Mouse (Mus musculus): Measurements from ENCODE around the gene Slc46a1. TPM values are rescaled to one million over a fixed set of nuclear protein-coding genes. Genes with fewer than 3 reads are reported as not detected.
A peak's percentile ranks its signal among the peaks of the same experiment; 100 is the strongest.

The Slc46a1 gene
- polyA plus RNA-seq, 1 experiment from 2014 or later, result 8.7 TPM

- H3K9ac ChIP-seq (ENCODE audit: low read depth, low read length), result no peak overlapping the region
- no peaks in the 10 kb centered on the region for H3K27me3 ChIP-seq (ENCODE audit: control insufficient read depth, insufficient read depth, low read depth, low read length)
- H3K4me1 ChIP-seq (ENCODE audit: control insufficient read depth, low read depth, low read length), result peaks cover 24% of the 10 kb centered on the region
- H3K9me3 ChIP-seq (replicated peaks; ENCODE audit: control insufficient read depth, low read length), result peaks cover 4% of the 10 kb centered on the region; the same call in 1 of the 2 replicates
- H3K4me3 ChIP-seq (ENCODE audit: low read depth, low read length), result peak overlapping the region; percentile 69
- no peaks in the 10 kb centered on the region for H3K36me3 ChIP-seq (ENCODE audit: control insufficient read depth, insufficient read depth)
- peak overlapping the region; percentile 80 for H3K4me2 ChIP-seq (ENCODE audit: low read depth, low read length)
- 47% methylated on average over 9 of the region's 9 CpGs for WGBS (ENCODE audit: insufficient replicate concordance)
- no peak for ATAC-seq (ENCODE audit: low read depth)
- no peak overlapping the region for H3K27ac ChIP-seq (ENCODE audit: low read length)
Observed at GRCm38 (mm10) chr11:78465116-78465515, 381 bp upstream of the Slc46a1 start.

- 61% methylated on average over 23 of the region's 23 CpGs for WGBS (ENCODE audit: insufficient replicate concordance)
- Histone ChIP-seq H3K27ac (ENCODE audit: low read length) (no peak overlapping the region), H3K4me3 (ENCODE audit: low read depth, low read length) (peak overlapping the region; percentile 69), H3K27me3 (ENCODE audit: control insufficient read depth, insufficient read depth, low read depth, low read length) (no peaks in the 10 kb centered on the region), H3K9me3 (replicated peaks; ENCODE audit: control insufficient read depth, low read length) (peaks cover 4% of the 10 kb centered on the region; the same call in 1 of the 2 replicates), H3K4me1 (ENCODE audit: control insufficient read depth, low read depth, low read length) (peaks cover 24% of the 10 kb centered on the region), H3K36me3 (ENCODE audit: control insufficient read depth, insufficient read depth) (no peaks in the 10 kb centered on the region), H3K4me2 (ENCODE audit: low read depth, low read length) (peak overlapping the region; percentile 80), H3K9ac (ENCODE audit: low read depth, low read length) (peak overlapping the region; percentile 31; the same call in 1 of the 2 replicates)
- ATAC-seq (ENCODE audit: low read depth), result no peak
Observed at GRCm38 (mm10) chr11:78466242-78466912, 880 bp downstream of the Slc46a1 start.

GRCm38 (mm10) chr11:78467515-78467914 lies 2.0 kb downstream of the Slc46a1 start:
- Histone ChIP-seq H3K4me3 (ENCODE audit: low read depth, low read length) (no peak overlapping the region), H3K36me3 (ENCODE audit: control insufficient read depth, insufficient read depth) (no peaks in the 10 kb centered on the region), H3K27me3 (ENCODE audit: control insufficient read depth, insufficient read depth, low read depth, low read length) (no peaks in the 10 kb centered on the region), H3K9ac (ENCODE audit: low read depth, low read length) (no peak overlapping the region), H3K4me1 (ENCODE audit: control insufficient read depth, low read depth, low read length) (peaks cover 24% of the 10 kb centered on the region), H3K9me3 (replicated peaks; ENCODE audit: control insufficient read depth, low read length) (no peaks in the 10 kb centered on the region), H3K27ac (ENCODE audit: low read length) (no peak overlapping the region), H3K4me2 (ENCODE audit: low read depth, low read length) (no peak overlapping the region)
- no peak for ATAC-seq (ENCODE audit: low read depth)
- 62% methylated on average over 7 of the region's 7 CpGs for WGBS (ENCODE audit: insufficient replicate concordance)

GRCm38 (mm10) chr11:78467932-78468331 lies 2.4 kb downstream of the Slc46a1 start:
- Histone ChIP-seq H3K4me3 (ENCODE audit: low read depth, low read length) (no peak overlapping the region), H3K27me3 (ENCODE audit: control insufficient read depth, insufficient read depth, low read depth, low read length) (no peaks in the 10 kb centered on the region), H3K36me3 (ENCODE audit: control insufficient read depth, insufficient read depth) (no peaks in the 10 kb centered on the region), H3K27ac (ENCODE audit: low read length) (no peak overlapping the region), H3K9ac (ENCODE audit: low read depth, low read length) (no peak overlapping the region), H3K4me1 (ENCODE audit: control insufficient read depth, low read depth, low read length) (peaks cover 24% of the 10 kb centered on the region), H3K9me3 (replicated peaks; ENCODE audit: control insufficient read depth, low read length) (no peaks in the 10 kb centered on the region), H3K4me2 (ENCODE audit: low read depth, low read length) (no peak overlapping the region)
- WGBS (ENCODE audit: insufficient replicate concordance), result 38% methylated on average over 3 of the region's 3 CpGs
- ATAC-seq (ENCODE audit: low read depth), result no peak

GRCm38 (mm10) chr11:78471326-78472103 lies 6.0 kb downstream of the Slc46a1 start:
- no peak for ATAC-seq (ENCODE audit: low read depth)
- 65% methylated on average over 10 of the region's 10 CpGs for WGBS (ENCODE audit: insufficient replicate concordance)
- H3K4me3 ChIP-seq (ENCODE audit: low read depth, low read length), result no peak overlapping the region
- H3K9ac ChIP-seq (ENCODE audit: low read depth, low read length), result no peak overlapping the region
- H3K4me2 ChIP-seq (ENCODE audit: low read depth, low read length), result no peak overlapping the region
- H3K27ac ChIP-seq (ENCODE audit: low read length), result no peak overlapping the region
- H3K36me3 ChIP-seq (ENCODE audit: control insufficient read depth, insufficient read depth), result no peaks in the 10 kb centered on the region
- no peaks in the 10 kb centered on the region for H3K9me3 ChIP-seq (replicated peaks; ENCODE audit: control insufficient read depth, low read length)
- no peaks in the 10 kb centered on the region for H3K27me3 ChIP-seq (ENCODE audit: control insufficient read depth, insufficient read depth, low read depth, low read length)
- peaks cover under 1% of the 10 kb centered on the region; the same call in 1 of the 2 replicates for H3K4me1 ChIP-seq (ENCODE audit: control insufficient read depth, low read depth, low read length)

- 25% methylated on average over 3 of the region's 3 CpGs for WGBS (ENCODE audit: insufficient replicate concordance)
- Histone ChIP-seq H3K4me2 (ENCODE audit: low read depth, low read length) (no peak overlapping the region), H3K9ac (ENCODE audit: low read depth, low read length) (no peak overlapping the region), H3K4me3 (ENCODE audit: low read depth, low read length) (no peak overlapping the region), H3K9me3 (replicated peaks; ENCODE audit: control insufficient read depth, low read length) (no peaks in the 10 kb centered on the region), H3K36me3 (ENCODE audit: control insufficient read depth, insufficient read depth) (no peaks in the 10 kb centered on the region), H3K4me1 (ENCODE audit: control insufficient read depth, low read depth, low read length) (no peaks in the 10 kb centered on the region), H3K27ac (ENCODE audit: low read length) (no peak overlapping the region), H3K27me3 (ENCODE audit: control insufficient read depth, insufficient read depth, low read depth, low read length) (no peaks in the 10 kb centered on the region)
- no peak for ATAC-seq (ENCODE audit: low read depth)
Observed at GRCm38 (mm10) chr11:78475289-78475688, 9.8 kb downstream of the Slc46a1 start.

- Histone ChIP-seq H3K27me3 (ENCODE audit: control insufficient read depth, insufficient read depth, low read depth, low read length) (peaks cover 21% of the 10 kb centered on the region), H3K36me3 (ENCODE audit: control insufficient read depth, insufficient read depth) (no peaks in the 10 kb centered on the region), H3K4me2 (ENCODE audit: low read depth, low read length) (no peak overlapping the region), H3K9ac (ENCODE audit: low read depth, low read length) (no peak overlapping the region), H3K9me3 (replicated peaks; ENCODE audit: control insufficient read depth, low read length) (no peaks in the 10 kb centered on the region), H3K27ac (ENCODE audit: low read length) (no peak overlapping the region), H3K4me1 (ENCODE audit: control insufficient read depth, low read depth, low read length) (no peaks in the 10 kb centered on the region), H3K4me3 (ENCODE audit: low read depth, low read length) (no peak overlapping the region)
- WGBS (ENCODE audit: insufficient replicate concordance), result 40% methylated on average over 7 of the region's 7 CpGs
- ATAC-seq (ENCODE audit: low read depth), result no peak
Observed at GRCm38 (mm10) chr11:78483639-78484038, 18.1 kb downstream of the Slc46a1 start.

GRCm38 (mm10) chr11:78488168-78488567 lies 22.7 kb downstream of the Slc46a1 start:
- Histone ChIP-seq H3K27ac (ENCODE audit: low read length) (no peak overlapping the region), H3K36me3 (ENCODE audit: control insufficient read depth, insufficient read depth) (no peaks in the 10 kb centered on the region), H3K4me3 (ENCODE audit: low read depth, low read length) (no peak overlapping the region), H3K4me2 (ENCODE audit: low read depth, low read length) (no peak overlapping the region), H3K9ac (ENCODE audit: low read depth, low read length) (no peak overlapping the region), H3K9me3 (replicated peaks; ENCODE audit: control insufficient read depth, low read length) (no peaks in the 10 kb centered on the region), H3K4me1 (ENCODE audit: control insufficient read depth, low read depth, low read length) (no peaks in the 10 kb centered on the region), H3K27me3 (ENCODE audit: control insufficient read depth, insufficient read depth, low read depth, low read length) (peaks cover 52% of the 10 kb centered on the region)
- 2% methylated on average over 8 of the region's 8 CpGs for WGBS (ENCODE audit: insufficient replicate concordance)
- no peak for ATAC-seq (ENCODE audit: low read depth)

- H3K4me1 ChIP-seq (ENCODE audit: control insufficient read depth, low read depth, low read length), result no peaks in the 10 kb centered on the region
- H3K36me3 ChIP-seq (ENCODE audit: control insufficient read depth, insufficient read depth), result no peaks in the 10 kb centered on the region
- no peak overlapping the region for H3K27ac ChIP-seq (ENCODE audit: low read length)
- WGBS (ENCODE audit: insufficient replicate concordance), result 12% methylated on average over 48 of the region's 48 CpGs
- H3K4me2 ChIP-seq (ENCODE audit: low read depth, low read length), result peak overlapping the region; percentile 41
- 0 out of 2 replicates have a peak overlapping the region, but pooled peaks have one; percentile 18 for H3K4me3 ChIP-seq (ENCODE audit: low read depth, low read length)
- ATAC-seq (ENCODE audit: low read depth), result peak; percentile 37; the same call in 1 of the 2 replicates
- no peaks in the 10 kb centered on the region for H3K9me3 ChIP-seq (replicated peaks; ENCODE audit: control insufficient read depth, low read length)
- H3K9ac ChIP-seq (ENCODE audit: low read depth, low read length), result no peak overlapping the region
- H3K27me3 ChIP-seq (ENCODE audit: control insufficient read depth, insufficient read depth, low read depth, low read length), result peaks cover 65% of the 10 kb centered on the region
Observed at GRCm38 (mm10) chr11:78490781-78491241, 25.3 kb downstream of the Slc46a1 start.

Data from liver, embryonic 16.5 days (tissue).